Mouse (Mus musculus) limb, embryonic 12.5 days (tissue): ENCODE measurements around the gene Rbm4. TPM values are rescaled to one million over a fixed set of nuclear protein-coding genes. Genes with fewer than 3 reads are reported as not detected.

ENCODE experiments used
- ATAC-seq: fragments of 200-750 bp; cut with Nextera tagmentation; 2 replicates; pipeline ENCODE4 v1.8.0; 2017; ENCODE audit warnings: low read depth, moderate TSS enrichment; ENCODE audit not compliant: insufficient number of reproducible peaks, insufficient read depth, low FRiP score, low TSS enrichment
- H3K27ac ChIP-seq: fragments of 300-500 bp; sonication (generic); 2 replicates; pipeline ENCODE4 v1.5.1; 2016; ENCODE audit warnings: mild to moderate bottlenecking, moderate library complexity
- H3K27me3 ChIP-seq: fragments of 300-500 bp; sonication (generic); 2 replicates; pipeline ENCODE4 v1.6.1; 2016; ENCODE audit warnings: mild to moderate bottlenecking, moderate library complexity
- H3K36me3 ChIP-seq: fragments of 300-500 bp; sonication (generic); 2 replicates; pipeline ENCODE4 v1.6.1; 2016; ENCODE audit warnings: mild to moderate bottlenecking, moderate library complexity
- H3K4me1 ChIP-seq: fragments of 300-500 bp; sonication (generic); replicated peaks from 2 replicates; pipeline ENCODE4 v1.6.1; 2016
- H3K4me2 ChIP-seq: fragments of 300-500 bp; sonication (generic); 2 replicates; pipeline ENCODE4 v1.6.1; 2016; ENCODE audit warnings: mild to moderate bottlenecking, moderate library complexity
- H3K4me3 ChIP-seq: fragments of 300-500 bp; sonication (generic); replicated peaks from 2 replicates; pipeline ENCODE4 v1.5.1; 2016; ENCODE audit warnings: mild to moderate bottlenecking
- H3K9ac ChIP-seq: fragments of 300-500 bp; sonication (generic); replicated peaks from 2 replicates; pipeline ENCODE4 v1.6.1; 2016; ENCODE audit warnings: mild to moderate bottlenecking, moderate library complexity
- H3K9me3 ChIP-seq: fragments of 300-500 bp; sonication (generic); 2 replicates; pipeline ENCODE4 v1.6.1; 2016; ENCODE audit warnings: mild to moderate bottlenecking, moderate library complexity
- WGBS: fragments of 180-500 bp; shearing (Covaris S2); methylation state at CpG from one replicate; pipeline ENCODE4 v1.1.7; 2016; 5-methylcytosine and 5-hydroxymethylcytosine counted together
- polyA plus RNA-seq: library from polyadenylated mRNA; unstranded; fragments of >200 nt; fragmentation: Nextera tagmentation; extraction: Ambion mirVana; gene quantifications from 2 replicates; pipeline ENCODE4 v1.2.1, GENCODE M21; 2016

Rbm4 gene
- polyA plus RNA-seq, result 80.1 and 90.2 TPM in 2 replicates

- 0% methylated on average over 31 of the region's 31 CpGs for WGBS
- Histone ChIP-seq H3K36me3 (peaks cover 56% of the 10 kb centered on the region), H3K9me3 (no peaks in the 10 kb centered on the region), H3K27ac (peak within 1 kb of the TSS; percentile 78; the same call in 1 of the 2 replicates), H3K4me1 (peaks cover 35% of the 10 kb centered on the region), H3K4me3 (peak within 1 kb of the TSS; percentile 71), H3K9ac (peak within 1 kb of the TSS; percentile 81), H3K27me3 (no peaks in the 10 kb centered on the region), H3K4me2 (peak within 1 kb of the TSS; percentile 78)
- ATAC-seq, result peak; percentile 98
Observed at GRCm38 (mm10) chr19:4793831-4794422, at the start of gene Rbm4. TSS of gene Rbm4 (minus strand) at chr19:4793901.

GRCm38 (mm10) chr19:4842611-4843010, 48.9 kb upstream of the Rbm4 start:
- H3K4me1 ChIP-seq, result peaks cover 14% of the 10 kb centered on the region
- H3K4me2 ChIP-seq, result no peak overlapping the region
- H3K9ac ChIP-seq, result no peak overlapping the region
- H3K27ac ChIP-seq, result no peak overlapping the region
- ATAC-seq, result no peak
- H3K9me3 ChIP-seq, result no peaks in the 10 kb centered on the region
- peaks cover 38% of the 10 kb centered on the region for H3K27me3 ChIP-seq
- no peaks in the 10 kb centered on the region for H3K36me3 ChIP-seq
- H3K4me3 ChIP-seq, result no peak overlapping the region
- WGBS, result 72% methylated on average over 2 of the region's 2 CpGs

- H3K4me1 ChIP-seq, result peaks cover 14% of the 10 kb centered on the region
- 84% methylated on average over 9 of the region's 9 CpGs for WGBS
Observed at GRCm38 (mm10) chr19:4840848-4841247, 47.1 kb upstream of the Rbm4 start.

GRCm38 (mm10) chr19:4839149-4839548, 45.4 kb upstream of the Rbm4 start, which contains the start of the genes Ccs and Ccdc87:
TSS of gene Ccs (minus strand) at chr19:4839332.
TSS of gene Ccdc87 (plus strand) at chr19:4839366.
- peak; percentile 99 for ATAC-seq
- Histone ChIP-seq H3K27ac (no peak within 1 kb of the TSS), H3K9ac (peak within 1 kb of the TSS; percentile 75), H3K36me3 (peaks cover 4% of the 10 kb centered on the region; the same call in 1 of the 2 replicates), H3K27me3 (peaks cover 38% of the 10 kb centered on the region), H3K4me3 (peak within 1 kb of the TSS; percentile 62), H3K4me1 (peaks cover 14% of the 10 kb centered on the region), H3K4me2 (peak within 1 kb of the TSS; percentile 96), H3K9me3 (no peaks in the 10 kb centered on the region)
- WGBS, result under 1% methylated on average over 25 of the region's 25 CpGs

More at GRCm38 (mm10) chr19:4840848-4841247, 47.1 kb upstream of the Rbm4 start:
- H3K27me3 ChIP-seq, result peaks cover 38% of the 10 kb centered on the region
- no peak for ATAC-seq
- no peak overlapping the region for H3K9ac ChIP-seq
- no peak overlapping the region for H3K27ac ChIP-seq
- H3K36me3 ChIP-seq, result peaks cover 4% of the 10 kb centered on the region; the same call in 1 of the 2 replicates
- no peaks in the 10 kb centered on the region for H3K9me3 ChIP-seq
- H3K4me3 ChIP-seq, result no peak overlapping the region
- H3K4me2 ChIP-seq, result no peak overlapping the region

GRCm38 (mm10) chr19:4838526-4839140, 44.9 kb upstream of the Rbm4 start:
- peak; percentile 1; the same call in 1 of the 2 replicates for ATAC-seq
- Histone ChIP-seq H3K27me3 (peaks cover 38% of the 10 kb centered on the region), H3K9ac (peak overlapping the region; percentile 75), H3K4me1 (peaks cover 14% of the 10 kb centered on the region), H3K36me3 (peaks cover 4% of the 10 kb centered on the region; the same call in 1 of the 2 replicates), H3K4me2 (peak overlapping the region; percentile 96), H3K9me3 (no peaks in the 10 kb centered on the region), H3K27ac (no peak overlapping the region), H3K4me3 (peak overlapping the region; percentile 62)
- WGBS, result 38% methylated on average over 10 of the region's 10 CpGs

GRCm38 (mm10) chr19:4837049-4837448, 43.3 kb upstream of the Rbm4 start:
- Histone ChIP-seq H3K9ac (no peak overlapping the region), H3K4me2 (no peak overlapping the region), H3K36me3 (peaks cover 17% of the 10 kb centered on the region), H3K27ac (no peak overlapping the region), H3K4me1 (peaks cover 14% of the 10 kb centered on the region), H3K4me3 (no peak overlapping the region), H3K27me3 (peaks cover 27% of the 10 kb centered on the region), H3K9me3 (no peaks in the 10 kb centered on the region)
- WGBS, result 95% methylated on average over 6 of the region's 6 CpGs
- ATAC-seq, result no peak

- H3K36me3 ChIP-seq, result peaks cover 19% of the 10 kb centered on the region
- H3K4me2 ChIP-seq, result no peak overlapping the region
- H3K9ac ChIP-seq, result no peak overlapping the region
- H3K27ac ChIP-seq, result no peak overlapping the region
- H3K9me3 ChIP-seq, result no peaks in the 10 kb centered on the region
- H3K27me3 ChIP-seq, result peaks cover 18% of the 10 kb centered on the region
- H3K4me3 ChIP-seq, result no peak overlapping the region
- ATAC-seq, result no peak
- WGBS, result 77% methylated on average over 2 of the region's 2 CpGs
- H3K4me1 ChIP-seq, result peaks cover 14% of the 10 kb centered on the region
Observed at GRCm38 (mm10) chr19:4836096-4836495, 42.4 kb upstream of the Rbm4 start.

- H3K27ac ChIP-seq, result no peak overlapping the region
- 79% methylated on average over 8 of the region's 8 CpGs for WGBS
- H3K36me3 ChIP-seq, result peaks cover 31% of the 10 kb centered on the region
- peaks cover 11% of the 10 kb centered on the region for H3K4me1 ChIP-seq
- no peak overlapping the region for H3K9ac ChIP-seq
- H3K4me3 ChIP-seq, result no peak overlapping the region
- H3K9me3 ChIP-seq, result no peaks in the 10 kb centered on the region
- H3K27me3 ChIP-seq, result no peaks in the 10 kb centered on the region
- H3K4me2 ChIP-seq, result no peak overlapping the region
- no peak for ATAC-seq
Observed at GRCm38 (mm10) chr19:4833977-4834376, 40.3 kb upstream of the Rbm4 start.

GRCm38 (mm10) chr19:4829156-4829555, 35.5 kb upstream of the Rbm4 start:
- no peak for ATAC-seq
- Histone ChIP-seq H3K9me3 (no peaks in the 10 kb centered on the region), H3K27ac (no peak overlapping the region), H3K9ac (no peak overlapping the region), H3K4me1 (peaks cover 3% of the 10 kb centered on the region; the same call in 1 of the 2 replicates), H3K36me3 (peaks cover 53% of the 10 kb centered on the region), H3K4me2 (no peak overlapping the region), H3K4me3 (no peak overlapping the region), H3K27me3 (no peaks in the 10 kb centered on the region)
- 62% methylated on average over 7 of the region's 7 CpGs for WGBS

- no peak overlapping the region for H3K27ac ChIP-seq
- no peak overlapping the region for H3K9ac ChIP-seq
- 50% methylated on average over 16 of the region's 16 CpGs for WGBS
- H3K27me3 ChIP-seq, result no peaks in the 10 kb centered on the region
- peaks cover 56% of the 10 kb centered on the region for H3K36me3 ChIP-seq
- no peak overlapping the region for H3K4me2 ChIP-seq
- no peak for ATAC-seq
- H3K9me3 ChIP-seq, result no peaks in the 10 kb centered on the region
- no peak overlapping the region for H3K4me3 ChIP-seq
- H3K4me1 ChIP-seq, result peaks cover 3% of the 10 kb centered on the region; the same call in 1 of the 2 replicates
Observed at GRCm38 (mm10) chr19:4828444-4829114, 34.9 kb upstream of the Rbm4 start.

GRCm38 (mm10) chr19:4820678-4821303, 27.1 kb upstream of the Rbm4 start:
- 84% methylated on average over 5 of the region's 5 CpGs for WGBS
- Histone ChIP-seq H3K4me2 (no peak overlapping the region), H3K27me3 (no peaks in the 10 kb centered on the region), H3K9ac (no peak overlapping the region), H3K4me1 (no peaks in the 10 kb centered on the region), H3K36me3 (peaks cover 19% of the 10 kb centered on the region), H3K4me3 (no peak overlapping the region), H3K9me3 (no peaks in the 10 kb centered on the region), H3K27ac (no peak overlapping the region)
- no peak for ATAC-seq
